Mouse (Mus musculus) myocyte (in vitro differentiated cells): ENCODE data around the gene Inca1. TPM values are rescaled to one million over a fixed set of nuclear protein-coding genes. Genes with fewer than 3 reads are reported as not detected.

ENCODE experiments used
- H3K27me3 ChIP-seq: one replicate; pipeline ENCODE4 v1.6.1; 2011; ENCODE audit not compliant: control insufficient read depth, insufficient read depth, insufficient read length
- H3K36me3 ChIP-seq: one replicate; pipeline ENCODE4 v1.6.1; 2011; ENCODE audit not compliant: control insufficient read depth, insufficient read depth
- H3K4me2 ChIP-seq: one replicate; pipeline ENCODE4 v1.6.1; 2011; ENCODE audit warnings: low read depth, control low read depth
- H3K4me3 ChIP-seq: one replicate; pipeline ENCODE4 v1.5.1; 2011; ENCODE audit warnings: mild to moderate bottlenecking, control low read depth, moderate library complexity
- H3K79me2 ChIP-seq: one replicate; pipeline ENCODE4 v1.6.1; 2011; ENCODE audit not compliant: control insufficient read depth, insufficient read depth
- H3ac ChIP-seq: one replicate; pipeline ENCODE4 v1.6.1; 2011; ENCODE audit not compliant: control insufficient read depth, insufficient read length
- CEBPB ChIP-seq: IDR thresholded peaks from 2 replicates; pipeline ENCODE4 v1.6.1; 2011; ENCODE audit warnings: mild to moderate bottlenecking, moderate library complexity; ENCODE audit not compliant: poor library complexity, insufficient read depth, severe bottlenecking
- E2F4 ChIP-seq: IDR thresholded peaks from one replicate; pipeline ENCODE4 v1.6.1; 2011; ENCODE audit warnings: mild to moderate bottlenecking, control low read depth, moderate library complexity; ENCODE audit not compliant: insufficient read depth
- MAX ChIP-seq: IDR thresholded peaks from one replicate; pipeline ENCODE4 v1.6.1; 2011; ENCODE audit warnings: low read depth, mild to moderate bottlenecking, control low read depth
- MYOD1 ChIP-seq, 3 experiments: IDR thresholded peaks; one replicate each; pipeline ENCODE4 v1.6.1; 2011; ENCODE audit warnings: control low read depth in 2 of 3, low read depth in 2 of 3, mild to moderate bottlenecking in 2 of 3, moderate library complexity in 1 of 3; ENCODE audit not compliant: insufficient read length in 2 of 3, control insufficient read depth in 1 of 3
- MYOG ChIP-seq, 3 experiments: IDR thresholded peaks; one replicate each; pipeline ENCODE4 v1.6.1; 2011; ENCODE audit warnings: control low read depth in 2 of 3, low read depth in 2 of 3, mild to moderate bottlenecking in 2 of 3; ENCODE audit not compliant: insufficient read length in 2 of 3, control insufficient read depth in 1 of 3, insufficient read depth in 1 of 3
- POLR2A ChIP-seq: IDR thresholded peaks from one replicate; pipeline ENCODE4 v1.6.1; 2011; ENCODE audit warnings: low read depth, mild to moderate bottlenecking, control low read depth, moderate library complexity; ENCODE audit not compliant: insufficient read length
- POLR2AphosphoS2 ChIP-seq: IDR thresholded peaks from one replicate; pipeline ENCODE4 v1.6.1; 2011; ENCODE audit warnings: low read depth, control low read depth; ENCODE audit not compliant: insufficient read length
- REST ChIP-seq: IDR thresholded peaks from one replicate; pipeline ENCODE4 v1.6.1; 2011; ENCODE audit warnings: mild to moderate bottlenecking, control low read depth, moderate library complexity; ENCODE audit not compliant: insufficient read depth, insufficient read length
- SRF ChIP-seq: IDR thresholded peaks from one replicate; pipeline ENCODE4 v1.6.1; 2011; ENCODE audit warnings: low read depth; ENCODE audit not compliant: control insufficient read depth, insufficient read length
- TCF12 ChIP-seq: IDR thresholded peaks from one replicate; pipeline ENCODE4 v1.6.1; 2011; ENCODE audit warnings: mild to moderate bottlenecking, control low read depth; ENCODE audit not compliant: poor library complexity, insufficient read depth, severe bottlenecking
- TCF3 ChIP-seq: IDR thresholded peaks from one replicate; pipeline ENCODE4 v1.6.1; 2011; ENCODE audit warnings: low read depth, control low read depth; ENCODE audit not compliant: insufficient read length
- USF1 ChIP-seq: IDR thresholded peaks from one replicate; pipeline ENCODE4 v1.6.1; 2011; ENCODE audit warnings: low read depth, mild to moderate bottlenecking, control low read depth, moderate library complexity
- polyA plus RNA-seq: library from polyadenylated mRNA; unstranded; fragments of >200 nt; fragmentation: generic; extraction: Trizol; gene quantifications from one replicate; pipeline ENCODE4 v1.2.1, GENCODE M21; 2012; ENCODE audit warnings: missing spikeins

Inca1 gene
- polyA plus RNA-seq, 1 experiment = 1.1 TPM

- Histone ChIP-seq H3K79me2 (peaks cover 28% of the 10 kb centered on the region), H3K36me3 (peaks cover 42% of the 10 kb centered on the region), H3K27me3 (no peaks in the 10 kb centered on the region), H3ac (no peak overlapping the region), H3K4me2 (peak overlapping the region; percentile 96), H3K4me3 (no peak overlapping the region)
- TF ChIP-seq E2F4 = no peak
- peak in 1 of 3 experiments; percentile 33 for TF ChIP-seq MYOD1 (IDR thresholded peaks at IDR 0.05; ENCODE audit: control insufficient read depth in 1 of 3, insufficient read length in 2 of 3, low read depth in 2 of 3)
- TF ChIP-seq POLR2AphosphoS2 = no peak
- TF ChIP-seq MAX = no peak
- TF ChIP-seq MYOG (IDR thresholded peaks at IDR 0.05; ENCODE audit: control insufficient read depth in 1 of 3, insufficient read depth in 1 of 3, insufficient read length in 2 of 3, low read depth in 2 of 3) = no peak
- no peak for TF ChIP-seq SRF
- no peak for TF ChIP-seq USF1
- no peak for TF ChIP-seq REST
Observed at GRCm38 (mm10) chr11:70702781-70703180, 2.8 kb upstream of the Inca1 start.

DNA sequence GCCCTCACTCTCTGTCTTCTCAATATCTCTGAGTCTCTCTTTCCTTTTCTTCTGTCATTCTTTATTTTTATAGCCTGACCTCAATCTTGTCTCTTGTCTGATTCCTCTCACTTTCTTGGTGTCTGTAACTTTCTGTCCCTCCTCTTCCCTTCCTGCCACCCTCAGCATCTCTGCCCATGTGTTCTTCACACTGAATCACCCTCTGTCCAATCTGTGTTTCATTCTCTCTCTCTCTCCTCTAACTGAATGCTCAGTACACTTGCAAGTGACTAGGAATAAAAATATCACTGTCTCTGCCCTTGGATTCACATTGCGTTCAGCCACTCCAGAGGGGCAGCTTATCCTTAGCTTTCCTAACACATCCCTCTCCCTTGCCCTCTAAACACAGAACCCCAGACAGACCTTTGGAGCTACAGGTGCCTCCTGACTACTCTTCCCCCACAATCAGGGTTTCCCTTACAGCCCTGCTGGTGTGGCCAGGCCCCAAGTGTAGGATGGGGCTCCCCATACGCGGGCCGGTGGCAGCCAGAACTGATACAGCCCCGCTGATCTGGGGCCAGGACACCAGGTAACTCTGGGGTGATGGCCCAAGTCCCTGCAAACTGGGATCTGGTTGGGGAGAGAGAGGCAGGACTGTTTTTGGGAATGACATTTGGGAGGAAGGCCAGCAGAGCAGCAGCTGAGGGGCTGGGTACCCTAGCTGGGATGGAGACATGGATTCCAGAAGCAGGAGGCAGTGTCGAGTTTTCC is 2.2 kb upstream of the Inca1 start:
- H3K4me2 ChIP-seq = peak overlapping the region; percentile 96
- peak overlapping the region; percentile 96 for H3K4me3 ChIP-seq
- H3K36me3 ChIP-seq = peaks cover 36% of the 10 kb centered on the region
- TF ChIP-seq MYOG (IDR thresholded peaks at IDR 0.05; ENCODE audit: control insufficient read depth in 1 of 3, insufficient read depth in 1 of 3, insufficient read length in 2 of 3, low read depth in 2 of 3) (no peak), MAX (no peak), E2F4 (no peak), POLR2A (no peak), MYOD1 (IDR thresholded peaks at IDR 0.05; ENCODE audit: control insufficient read depth in 1 of 3, insufficient read length in 2 of 3, low read depth in 2 of 3) (no peak), CEBPB (no peak), REST (no peak), TCF12 (no peak), USF1 (no peak), SRF (no peak), TCF3 (no peak), POLR2AphosphoS2 (no peak)
- no peaks in the 10 kb centered on the region for H3K27me3 ChIP-seq
- H3K79me2 ChIP-seq = peaks cover 28% of the 10 kb centered on the region
- H3ac ChIP-seq = no peak overlapping the region

- TF ChIP-seq POLR2AphosphoS2 (no peak), MYOG (IDR thresholded peaks at IDR 0.05; ENCODE audit: control insufficient read depth in 1 of 3, insufficient read depth in 1 of 3, insufficient read length in 2 of 3, low read depth in 2 of 3) (no peak), POLR2A (no peak), TCF3 (no peak), MAX (no peak), REST (no peak), CEBPB (no peak), TCF12 (no peak), E2F4 (no peak), USF1 (no peak), SRF (no peak), MYOD1 (IDR thresholded peaks at IDR 0.05; ENCODE audit: control insufficient read depth in 1 of 3, insufficient read length in 2 of 3, low read depth in 2 of 3) (no peak)
- Histone ChIP-seq H3K79me2 (peaks cover 28% of the 10 kb centered on the region), H3ac (peak overlapping the region; percentile 92), H3K27me3 (no peaks in the 10 kb centered on the region), H3K36me3 (peaks cover 29% of the 10 kb centered on the region), H3K4me2 (peak overlapping the region; percentile 96), H3K4me3 (peak overlapping the region; percentile 96)
Observed at GRCm38 (mm10) chr11:70701221-70701955, 1.4 kb upstream of the Inca1 start.

- Histone ChIP-seq H3K27me3 (no peaks in the 10 kb centered on the region), H3K4me3 (peak overlapping the region; percentile 96), H3K36me3 (peaks cover 21% of the 10 kb centered on the region), H3K79me2 (peaks cover 28% of the 10 kb centered on the region), H3K4me2 (peak overlapping the region; percentile 96), H3ac (peak overlapping the region; percentile 92)
- peak; percentile 41 for TF ChIP-seq POLR2A
- no peak for TF ChIP-seq SRF
- no peak for TF ChIP-seq E2F4
- no peak for TF ChIP-seq USF1
- no peak for TF ChIP-seq CEBPB
Observed at GRCm38 (mm10) chr11:70700613-70701012, 658 bp upstream of the Inca1 start.
